Mouse (Mus musculus) heart, embryonic 10.5 days (tissue): ENCODE measurements around the gene Ttll11. TPM values are rescaled to one million over a fixed set of nuclear protein-coding genes. Genes with fewer than 3 reads are reported as not detected.
A peak's percentile ranks its signal among the peaks of the same experiment; 100 is the strongest.

ENCODE experiments used
- DNase-seq: peaks from one replicate; pipeline ENCODE4 v3.0.0-alpha.2; 2017; ENCODE audit warnings: low spot score
- H3K27ac ChIP-seq: fragments of 300-500 bp; sonication (generic); 2 replicates; pipeline ENCODE4 v1.5.1; 2016; ENCODE audit warnings: mild to moderate bottlenecking
- H3K27me3 ChIP-seq: fragments of 300-500 bp; sonication (generic); 2 replicates; pipeline ENCODE4 v1.6.1; 2016; ENCODE audit warnings: mild to moderate bottlenecking; ENCODE audit not compliant: poor library complexity, insufficient read depth, severe bottlenecking
- H3K36me3 ChIP-seq: fragments of 300-500 bp; sonication (generic); 2 replicates; pipeline ENCODE4 v1.6.1; 2016; ENCODE audit warnings: mild to moderate bottlenecking, moderate library complexity
- H3K4me1 ChIP-seq: fragments of 300-500 bp; sonication (generic); 2 replicates; pipeline ENCODE4 v1.6.1; 2016; ENCODE audit warnings: mild to moderate bottlenecking
- H3K4me3 ChIP-seq: fragments of 300-500 bp; sonication (generic); 2 replicates; pipeline ENCODE4 v1.5.1; 2016; ENCODE audit warnings: mild to moderate bottlenecking, moderate library complexity
- H3K9me3 ChIP-seq: fragments of 300-500 bp; sonication (generic); 2 replicates; pipeline ENCODE4 v1.6.1; 2016; ENCODE audit warnings: mild to moderate bottlenecking, moderate library complexity
- WGBS: fragments of 180-500 bp; shearing (Covaris S2); methylation state at CpG from one replicate; pipeline ENCODE4 v1.1.7; 2016; 5-methylcytosine and 5-hydroxymethylcytosine counted together
- polyA plus RNA-seq: library from polyadenylated mRNA; unstranded; fragments of >200 nt; fragmentation: Nextera tagmentation; extraction: Ambion mirVana; gene quantifications from 2 replicates; pipeline ENCODE4 v1.2.1, GENCODE M21; 2016

The Ttll11 gene
- polyA plus RNA-seq, 1 experiment from 2014 or later = 0.85 TPM

DNA sequence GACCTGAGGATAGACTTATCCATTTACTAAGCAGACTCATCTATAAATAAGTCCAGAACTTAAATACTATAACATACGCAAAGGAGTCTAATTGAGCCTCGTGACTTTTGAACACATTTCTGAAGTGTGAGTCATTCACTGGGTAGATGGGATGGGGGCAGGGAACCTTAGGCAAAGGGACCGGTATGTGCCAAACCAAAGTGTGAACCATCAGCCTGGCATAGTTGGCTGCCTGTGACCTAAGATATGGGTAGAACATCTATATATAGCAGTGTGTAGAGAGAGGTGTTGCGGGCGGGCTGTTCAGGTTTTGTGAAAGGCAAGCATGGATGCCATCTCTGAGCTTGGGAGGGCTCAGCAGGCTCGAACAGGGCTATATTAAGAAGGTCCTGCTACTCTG is 14.6 kb upstream of the Ttll11 start:
- WGBS = 78% methylated on average over 6 of the region's 6 CpGs
- no peaks in the 10 kb centered on the region for H3K9me3 ChIP-seq
- H3K27ac ChIP-seq = no peak overlapping the region
- no peaks in the 10 kb centered on the region for H3K36me3 ChIP-seq
- H3K4me3 ChIP-seq = no peak overlapping the region
- H3K27me3 ChIP-seq = peaks cover 32% of the 10 kb centered on the region; the same call in 1 of the 2 replicates
- H3K4me1 ChIP-seq = peaks cover 3% of the 10 kb centered on the region; the same call in 1 of the 2 replicates
- no peak for DNase-seq

DNA sequence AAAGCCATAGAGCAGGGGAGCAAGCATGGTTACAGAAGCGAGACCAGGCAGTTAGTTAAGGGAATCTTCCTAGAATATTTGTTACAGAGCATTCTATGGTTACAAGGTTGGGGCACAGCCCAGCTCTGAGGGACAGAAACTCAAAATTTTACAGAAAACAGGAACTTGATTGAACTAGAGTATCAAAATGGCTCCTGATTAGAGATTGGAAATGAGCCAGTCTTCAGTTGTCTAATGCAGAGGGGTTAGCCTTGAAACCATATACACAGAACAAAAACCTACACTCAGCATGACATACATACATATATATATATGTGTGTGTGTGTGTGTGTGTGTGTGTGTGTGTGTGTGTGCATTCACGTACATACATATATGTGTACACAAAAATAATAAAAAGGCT is 13.8 kb upstream of the Ttll11 start:
- Histone ChIP-seq H3K4me3 (no peak overlapping the region), H3K36me3 (no peaks in the 10 kb centered on the region), H3K27ac (no peak overlapping the region), H3K27me3 (peaks cover 34% of the 10 kb centered on the region; the same call in 1 of the 2 replicates), H3K4me1 (peaks cover 3% of the 10 kb centered on the region; the same call in 1 of the 2 replicates), H3K9me3 (no peaks in the 10 kb centered on the region)
- no peak for DNase-seq
- WGBS = 79% methylated on average over 2 of the region's 2 CpGs

DNA sequence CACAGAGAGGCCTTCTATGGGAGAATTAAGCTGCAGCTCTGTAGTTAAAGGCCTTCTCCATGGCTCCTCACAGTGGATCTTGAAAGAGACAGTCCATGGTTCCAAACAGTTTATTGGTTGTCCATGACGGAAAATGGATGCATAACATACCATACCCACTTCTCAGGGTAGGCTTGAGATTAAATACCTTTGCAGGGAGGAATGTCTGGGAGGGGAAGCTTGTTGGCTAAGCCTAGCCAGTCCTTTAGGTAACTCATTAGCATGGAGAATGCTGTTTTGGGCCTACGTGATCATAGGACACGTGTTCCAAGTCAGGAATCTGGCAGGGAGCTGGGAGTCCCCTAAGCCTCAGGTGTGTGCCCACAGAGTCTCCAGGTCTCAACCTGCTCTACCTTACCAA is 12.5 kb upstream of the Ttll11 start:
- H3K9me3 ChIP-seq = no peaks in the 10 kb centered on the region
- H3K4me3 ChIP-seq = no peak overlapping the region
- H3K27me3 ChIP-seq = peaks cover 45% of the 10 kb centered on the region
- WGBS = 76% methylated on average over 3 of the region's 3 CpGs
- no peak overlapping the region for H3K27ac ChIP-seq
- peaks cover 3% of the 10 kb centered on the region; the same call in 1 of the 2 replicates for H3K4me1 ChIP-seq
- H3K36me3 ChIP-seq = no peaks in the 10 kb centered on the region
- no peak for DNase-seq

DNA sequence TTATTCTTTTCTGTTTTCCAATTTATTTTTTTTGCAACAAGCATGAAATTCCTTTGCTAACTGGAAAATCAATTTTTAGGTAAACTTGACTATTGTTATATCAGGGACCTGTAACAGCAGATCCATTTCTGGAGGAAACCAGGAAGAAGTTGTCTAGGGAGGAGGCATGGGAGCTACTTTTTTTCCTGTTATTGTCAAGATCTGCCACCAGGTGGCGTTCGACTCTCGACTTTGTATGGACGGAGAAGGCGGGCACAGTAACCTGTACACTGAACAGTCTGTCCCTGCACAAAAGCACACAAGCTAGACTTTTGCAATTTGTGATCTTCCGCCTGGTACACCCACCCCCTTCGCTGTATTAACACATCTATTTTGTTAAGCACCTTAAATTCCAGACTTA is 4.2 kb upstream of the Ttll11 start:
- H3K27ac ChIP-seq = no peak overlapping the region
- H3K4me1 ChIP-seq = peaks cover 4% of the 10 kb centered on the region; the same call in 1 of the 2 replicates
- H3K27me3 ChIP-seq = peaks cover 59% of the 10 kb centered on the region
- no peak for DNase-seq
- H3K9me3 ChIP-seq = no peaks in the 10 kb centered on the region
- WGBS = 4% methylated on average over 7 of the region's 7 CpGs
- H3K4me3 ChIP-seq = no peak overlapping the region
- no peaks in the 10 kb centered on the region for H3K36me3 ChIP-seq

DNA sequence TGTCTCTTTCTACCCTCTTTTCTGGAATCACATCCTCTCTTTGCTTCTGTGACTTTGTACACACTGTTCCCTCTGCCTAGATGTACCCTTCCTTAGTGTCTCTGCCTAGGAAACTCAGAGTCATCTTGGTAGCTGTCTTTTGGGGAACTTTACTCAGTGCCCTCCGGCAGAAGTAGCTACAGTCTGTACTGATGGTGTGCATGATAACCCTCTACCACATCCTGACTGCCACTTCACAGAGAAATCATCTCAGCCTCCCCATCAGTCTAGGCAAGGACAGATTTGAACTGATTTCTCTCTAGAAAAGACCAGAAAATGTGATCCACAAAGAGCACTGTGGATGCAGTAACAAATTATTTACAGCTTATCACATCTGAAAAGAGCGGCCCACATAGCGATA is 2.2 kb upstream of the Ttll11 start:
- H3K36me3 ChIP-seq = no peaks in the 10 kb centered on the region
- H3K27ac ChIP-seq = no peak overlapping the region
- DNase-seq = no peak
- no peak overlapping the region for H3K4me3 ChIP-seq
- H3K4me1 ChIP-seq = peaks cover 14% of the 10 kb centered on the region
- H3K27me3 ChIP-seq = peaks cover 42% of the 10 kb centered on the region
- WGBS = 69% methylated on average over 3 of the region's 3 CpGs
- H3K9me3 ChIP-seq = no peaks in the 10 kb centered on the region

DNA sequence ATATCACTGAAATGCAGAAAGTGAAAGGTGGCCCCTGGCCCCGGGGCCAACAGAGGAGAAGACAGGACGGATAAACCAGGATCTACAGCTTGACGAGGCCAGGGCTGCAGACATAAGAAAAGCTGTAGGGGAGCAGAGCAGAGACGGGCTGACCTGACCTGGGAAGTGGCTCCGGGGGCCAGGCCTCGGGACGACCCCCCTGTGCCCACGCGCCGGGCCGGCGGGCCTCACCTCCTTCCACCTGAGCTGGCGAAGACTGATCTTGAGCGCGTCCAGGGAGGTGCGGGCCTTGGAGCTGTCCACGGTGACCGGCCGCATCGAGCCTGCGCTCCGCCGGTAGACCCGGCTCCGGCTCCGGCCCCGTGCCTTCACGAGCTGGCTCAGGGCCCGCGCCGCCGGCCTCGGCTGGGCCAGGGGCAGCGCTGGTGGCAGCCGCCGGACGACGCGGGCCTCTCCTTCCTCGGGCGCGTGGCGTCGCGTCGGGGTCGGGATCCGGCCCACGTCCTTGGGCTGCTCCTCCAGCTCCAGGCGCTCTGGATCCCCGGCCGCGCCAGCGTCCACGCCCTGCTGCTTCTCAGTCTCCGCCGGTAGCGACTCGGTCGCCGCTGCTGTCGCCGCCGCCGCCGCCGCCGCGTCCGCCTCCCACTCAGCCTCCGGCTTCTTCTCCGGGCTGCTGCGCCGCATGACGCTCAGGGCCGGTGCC is 621 bp downstream of the Ttll11 start:
- H3K9me3 ChIP-seq = no peaks in the 10 kb centered on the region
- DNase-seq = peak; percentile 77
- no peaks in the 10 kb centered on the region for H3K36me3 ChIP-seq
- H3K4me3 ChIP-seq = peak overlapping the region; percentile 86
- H3K4me1 ChIP-seq = peaks cover 14% of the 10 kb centered on the region
- peaks cover 16% of the 10 kb centered on the region for H3K27me3 ChIP-seq
- peak overlapping the region; percentile 89 for H3K27ac ChIP-seq
- under 1% methylated on average over 72 of the region's 76 CpGs for WGBS

DNA sequence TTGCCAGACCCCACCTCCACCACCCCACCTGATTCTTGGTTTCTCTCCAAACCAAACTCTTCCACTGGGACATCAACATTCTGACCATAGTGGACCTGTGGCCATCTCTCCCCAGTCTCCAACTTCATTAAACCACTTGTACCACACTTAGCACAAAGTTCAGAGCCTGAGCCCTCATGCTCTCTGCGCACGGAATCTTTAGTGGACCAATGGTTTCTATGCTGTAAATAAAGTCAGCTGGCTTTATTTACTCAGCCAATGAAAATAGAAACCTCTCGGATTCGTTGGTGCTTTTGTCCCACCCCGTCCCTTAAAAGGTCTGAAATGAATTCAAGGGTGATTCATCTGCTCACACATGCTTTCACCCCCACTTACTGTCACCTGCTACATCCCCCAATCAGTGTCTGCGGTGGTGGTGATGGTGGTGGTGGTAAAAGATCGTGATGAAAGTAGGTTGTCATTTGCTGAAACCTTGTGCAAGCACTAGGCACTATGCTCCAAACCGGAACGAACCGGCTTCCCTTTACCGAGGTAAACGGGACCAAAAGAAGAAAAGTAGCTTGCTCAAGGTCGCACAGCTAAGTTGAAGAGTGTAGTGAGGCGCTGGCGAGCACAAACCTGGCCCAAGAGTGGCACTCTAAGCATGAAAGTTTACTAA is 1.3 kb downstream of the Ttll11 start:
- Histone ChIP-seq H3K9me3 (no peaks in the 10 kb centered on the region), H3K4me1 (peaks cover 14% of the 10 kb centered on the region), H3K27ac (peak overlapping the region; percentile 89), H3K27me3 (peaks cover 16% of the 10 kb centered on the region), H3K4me3 (peak overlapping the region; percentile 86), H3K36me3 (no peaks in the 10 kb centered on the region)
- DNase-seq = no peak
- 30% methylated on average over 15 of the region's 15 CpGs for WGBS

DNA sequence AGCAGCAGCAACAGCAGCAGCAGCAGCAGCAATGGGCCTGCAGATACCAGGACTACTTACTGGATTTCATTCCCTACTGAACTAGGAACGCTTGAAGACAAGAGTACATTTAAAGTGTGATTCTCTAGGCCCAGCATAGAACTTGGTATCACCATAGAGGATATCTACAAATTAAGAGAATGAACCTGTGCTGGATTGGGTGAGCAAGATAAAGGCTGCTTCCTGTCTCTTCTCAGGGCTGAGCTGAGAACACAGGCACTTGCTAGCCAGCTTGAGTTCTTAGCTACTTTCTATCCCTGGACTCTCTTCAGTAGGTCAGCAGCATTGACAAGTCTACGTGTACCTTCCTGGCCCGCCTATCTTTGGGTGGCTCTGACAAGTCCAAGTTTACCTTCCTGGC is 2.0 kb downstream of the Ttll11 start:
- H3K4me3 ChIP-seq = no peak overlapping the region
- no peaks in the 10 kb centered on the region for H3K36me3 ChIP-seq
- 78% methylated on average over 3 of the region's 3 CpGs for WGBS
- peaks cover 15% of the 10 kb centered on the region for H3K27me3 ChIP-seq
- DNase-seq = no peak
- peaks cover 14% of the 10 kb centered on the region for H3K4me1 ChIP-seq
- H3K27ac ChIP-seq = no peak overlapping the region
- no peaks in the 10 kb centered on the region for H3K9me3 ChIP-seq

DNA sequence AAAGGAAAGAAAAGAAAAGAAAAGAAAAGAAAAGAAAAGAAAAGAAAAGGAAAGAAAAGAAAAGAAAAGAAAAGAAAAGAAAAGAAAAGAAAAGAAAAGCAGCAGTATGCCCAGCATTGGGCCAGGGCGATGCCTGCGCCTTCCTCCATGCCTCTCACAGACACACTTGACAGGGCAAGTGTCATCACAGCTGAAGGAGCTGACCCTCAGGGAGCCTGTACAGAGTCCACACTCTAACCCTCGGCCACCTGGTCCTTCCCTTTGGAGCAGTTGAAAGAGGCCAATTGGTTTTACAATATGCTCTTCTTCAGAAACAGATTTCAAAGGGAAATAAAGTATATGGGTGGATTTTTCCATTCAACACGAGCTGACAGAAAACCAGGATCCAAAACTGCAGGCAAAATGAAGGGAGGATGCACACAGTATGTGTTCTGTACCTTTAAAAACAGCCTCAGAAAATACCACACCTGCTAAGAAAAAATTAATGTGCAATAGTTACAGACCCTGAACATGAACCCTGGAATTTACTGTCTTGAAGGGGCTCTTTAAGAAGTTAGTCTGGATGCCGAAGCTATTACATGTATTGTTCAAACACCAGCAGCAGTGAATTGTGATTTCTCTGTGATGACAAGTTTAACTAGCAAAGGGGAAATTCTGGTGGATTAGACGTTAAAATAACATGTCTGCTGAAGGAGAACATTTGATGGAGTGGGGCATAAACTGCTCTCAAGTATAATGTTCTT is 7.3 kb downstream of the Ttll11 start:
- Histone ChIP-seq H3K27ac (no peak overlapping the region), H3K36me3 (no peaks in the 10 kb centered on the region), H3K27me3 (peaks cover 3% of the 10 kb centered on the region; the same call in 1 of the 2 replicates), H3K9me3 (no peaks in the 10 kb centered on the region), H3K4me3 (no peak overlapping the region), H3K4me1 (no peaks in the 10 kb centered on the region)
- DNase-seq = no peak
- 65% methylated on average over 6 of the region's 6 CpGs for WGBS

DNA sequence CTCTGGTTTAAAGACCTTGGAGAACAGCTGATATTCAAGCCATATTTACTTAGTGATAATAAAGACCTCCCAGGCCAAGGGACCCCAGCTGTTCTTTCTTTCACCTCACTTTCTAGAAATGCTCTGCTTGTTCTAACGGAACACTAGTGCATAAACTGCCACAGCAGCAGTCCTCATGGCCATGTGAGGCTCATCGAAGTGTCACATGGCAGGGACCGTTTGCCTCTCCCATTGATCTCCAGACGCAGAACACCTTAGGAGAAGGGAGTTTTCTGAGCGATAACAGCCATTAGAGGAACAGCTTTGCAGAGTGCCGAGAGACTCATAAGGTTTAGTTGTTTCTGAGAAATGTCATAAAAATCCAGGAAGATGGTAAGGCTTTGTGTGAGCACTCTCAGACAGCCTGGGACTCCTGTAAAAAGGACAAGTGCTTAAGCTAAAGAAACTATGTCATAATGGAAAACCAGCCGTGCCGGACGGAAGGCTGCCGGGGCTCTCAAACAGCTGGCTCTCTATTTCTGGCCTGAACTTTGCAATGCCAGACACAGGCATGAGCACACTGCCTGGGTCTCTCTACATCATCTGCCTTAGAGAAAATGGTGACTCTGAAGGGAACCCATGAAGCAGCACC is 13.7 kb downstream of the Ttll11 start:
- Histone ChIP-seq H3K36me3 (no peaks in the 10 kb centered on the region), H3K4me1 (peaks cover 16% of the 10 kb centered on the region), H3K27ac (no peak overlapping the region), H3K27me3 (peaks cover 7% of the 10 kb centered on the region), H3K9me3 (no peaks in the 10 kb centered on the region), H3K4me3 (no peak overlapping the region)
- no peak for DNase-seq
- 70% methylated on average over 10 of the region's 10 CpGs for WGBS

DNA sequence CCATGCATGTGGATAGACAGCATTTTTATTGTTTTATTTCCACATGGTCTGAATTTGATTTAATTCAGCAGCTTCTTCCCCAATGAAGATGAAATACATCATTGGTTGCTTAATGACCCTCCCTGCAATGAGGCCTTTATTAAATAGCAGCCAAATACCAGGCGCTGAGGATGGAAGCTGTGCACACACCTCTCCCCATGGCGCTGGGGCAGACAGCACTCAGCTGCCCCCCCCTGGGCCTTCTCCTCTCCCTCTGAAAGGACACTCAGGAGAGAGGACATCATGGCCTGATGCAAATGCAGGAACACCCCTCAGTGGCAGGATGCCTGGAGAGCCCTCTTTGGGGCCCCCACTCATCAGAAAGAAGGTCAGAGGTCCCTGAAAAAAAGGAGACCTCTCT is 16.4 kb downstream of the Ttll11 start:
- Histone ChIP-seq H3K4me3 (no peak overlapping the region), H3K4me1 (peaks cover 16% of the 10 kb centered on the region), H3K27me3 (peaks cover 4% of the 10 kb centered on the region; the same call in 1 of the 2 replicates), H3K36me3 (no peaks in the 10 kb centered on the region), H3K9me3 (no peaks in the 10 kb centered on the region), H3K27ac (no peak overlapping the region)
- 80% methylated on average over 2 of the region's 2 CpGs for WGBS
- DNase-seq = no peak

DNA sequence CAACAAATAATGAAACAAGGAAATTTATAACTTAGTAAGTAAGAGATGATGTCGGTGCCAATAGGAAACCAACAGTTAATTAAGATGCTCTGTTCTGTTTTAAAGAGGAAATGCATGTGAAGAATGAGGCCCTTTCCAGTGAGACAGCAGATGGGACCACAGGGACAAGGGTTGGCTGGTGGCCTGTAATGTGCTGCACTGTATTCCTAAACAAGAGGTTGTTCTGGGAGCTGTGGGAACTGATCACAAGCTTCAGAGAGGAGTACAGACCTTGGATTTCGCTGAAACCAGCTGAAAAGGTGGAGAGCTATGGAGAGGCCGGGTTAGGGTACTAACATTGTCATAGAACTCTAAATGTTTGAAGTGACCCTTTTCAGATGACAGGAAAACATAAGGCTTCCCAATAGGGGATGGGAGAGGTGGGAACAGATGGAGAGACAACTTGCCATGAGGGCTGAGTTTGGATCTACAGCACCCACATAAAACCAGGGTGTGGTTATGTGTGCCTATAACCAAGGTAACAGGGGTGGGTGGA is 18.1 kb downstream of the Ttll11 start:
- 82% methylated on average over 3 of the region's 3 CpGs for WGBS
- peaks cover 21% of the 10 kb centered on the region for H3K4me1 ChIP-seq
- H3K4me3 ChIP-seq = no peak overlapping the region
- H3K27ac ChIP-seq = no peak overlapping the region
- peaks cover 4% of the 10 kb centered on the region; the same call in 1 of the 2 replicates for H3K27me3 ChIP-seq
- no peaks in the 10 kb centered on the region for H3K9me3 ChIP-seq
- no peaks in the 10 kb centered on the region for H3K36me3 ChIP-seq
- no peak for DNase-seq
